Mouse (Mus musculus) naive thymus-derived CD4-positive, alpha-beta T cell, adult 5 months (primary cell): ENCODE results near the gene Oit3. TPM values are rescaled to one million over a fixed set of nuclear protein-coding genes. Genes with fewer than 3 reads are reported as not detected.

Experiments used
- polyA plus RNA-seq: library from polyadenylated mRNA; unstranded; fragments of 100-300 nt; shearing (Covaris generic); gene quantifications from one replicate; pipeline ENCODE4 v1.2.1, GENCODE M21; 2017

Gene Oit3
- not detected for polyA plus RNA-seq

DNA sequence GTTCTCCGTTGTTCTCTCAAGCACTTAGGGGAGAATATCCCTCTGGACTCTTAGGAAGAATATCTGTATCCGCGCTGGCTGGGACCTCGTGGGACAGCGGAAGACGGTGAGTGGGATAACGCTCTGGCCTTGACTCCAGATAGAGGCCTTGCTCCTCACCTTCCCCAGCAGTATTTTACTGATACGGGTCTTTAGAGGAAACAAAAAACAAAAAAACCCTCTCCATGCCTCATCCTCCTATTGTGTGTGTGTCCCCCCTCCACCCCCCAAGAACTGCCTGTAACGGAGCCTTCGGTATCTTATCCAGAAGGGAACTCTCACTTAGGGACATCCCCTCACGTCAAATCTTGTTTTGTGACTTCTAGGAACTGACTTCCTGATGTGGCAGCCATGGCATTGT lies at the start of gene Oit3:
Oit3 (minus strand) TSS at position 44 of the 400 bp plus-strand sequence.

DNA sequence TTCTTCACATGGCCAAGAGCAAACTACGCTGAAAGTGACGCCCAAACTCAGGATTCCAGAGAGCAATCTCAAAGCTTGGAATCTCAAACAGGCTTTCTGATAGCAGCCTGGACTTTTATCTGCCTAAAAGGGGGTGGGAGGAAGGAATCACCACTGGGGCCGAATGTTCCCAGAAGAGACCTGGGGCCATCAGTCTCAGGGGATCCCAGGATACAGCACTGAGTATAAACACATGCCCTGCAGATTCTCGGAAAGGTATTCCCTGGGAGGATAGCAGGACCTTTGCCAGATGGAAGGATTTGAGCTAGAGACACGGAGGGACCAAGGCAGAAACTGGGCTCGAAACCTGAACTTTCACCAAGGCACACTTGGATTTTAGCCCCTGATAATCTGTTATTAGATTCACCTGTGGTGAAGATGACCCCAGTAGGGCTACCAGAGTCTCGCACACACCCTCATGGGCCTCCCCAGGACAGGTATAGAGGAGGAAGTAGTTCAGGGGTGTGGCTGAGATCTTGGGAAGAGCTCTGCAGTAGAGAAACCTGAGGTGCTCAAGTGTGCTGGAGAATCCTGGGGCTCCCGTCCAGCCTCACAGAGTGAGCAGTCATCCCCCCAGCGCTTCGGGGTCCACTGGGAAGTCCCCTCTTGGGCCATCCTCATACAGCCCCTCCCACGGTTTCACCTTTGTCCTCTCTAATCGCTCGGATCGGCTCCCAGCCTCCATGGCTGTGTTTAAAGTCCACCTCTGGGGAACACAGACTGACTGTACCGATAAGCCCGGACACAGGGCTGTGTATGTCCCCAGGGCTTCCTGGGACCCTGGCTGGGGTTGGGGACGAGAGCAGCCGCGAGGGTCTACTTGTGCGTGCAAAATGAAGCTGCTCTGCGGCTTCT lies 38.4 kb downstream of the Oit3 start, which contains the start of gene Pla2g12b:
Pla2g12b (plus strand) TSS at position 762 of the 894 bp plus-strand sequence.

DNA sequence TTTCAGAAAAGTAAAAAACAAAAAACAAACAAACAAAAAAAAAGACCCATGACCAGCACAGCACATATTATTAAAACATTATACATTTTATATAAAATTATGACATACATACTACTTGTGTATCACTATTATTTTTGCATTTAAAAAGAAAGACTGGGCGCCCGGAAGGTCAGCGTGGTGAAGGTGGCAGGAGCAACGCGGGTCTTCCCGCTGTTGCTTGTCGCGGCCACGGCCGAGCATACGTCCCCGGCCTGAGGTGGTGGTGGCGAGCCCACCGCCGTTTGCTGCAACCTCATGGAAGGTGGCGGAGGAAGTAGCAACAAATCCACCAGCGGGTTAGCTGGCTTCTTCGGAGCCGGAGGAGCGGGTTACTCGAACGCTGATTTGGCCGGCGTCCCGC lies 46.1 kb downstream of the Oit3 start, which contains the start of gene Gm10273:
Gm10273 (plus strand) TSS at position 172 of the 400 bp plus-strand sequence.

Other genes starting within 250 kb of the Oit3 start
- 0.14 TPM for gene Sept10, start 219.9 kb downstream of the Oit3 start, polyA plus RNA-seq
- gene Sowahc, start 219.8 kb downstream of the Oit3 start, polyA plus RNA-seq, result 0.22 TPM
- gene P4ha1, start 118.5 kb downstream of the Oit3 start, polyA plus RNA-seq, result 61.5 TPM
- 69.3 TPM for gene Gm10273, start 46.1 kb downstream of the Oit3 start, polyA plus RNA-seq
- gene Pla2g12b, start 38.1 kb downstream of the Oit3 start, polyA plus RNA-seq, result not detected
- gene Gm10322, start 174.3 kb upstream of the Oit3 start, polyA plus RNA-seq, result not detected
- 13.8 TPM for gene Mcu, start 174.9 kb upstream of the Oit3 start, polyA plus RNA-seq